Mouse (Mus musculus) spleen, adult 2 months (tissue): Measurements from ENCODE around the gene Gm5414. TPM values are rescaled to one million over a fixed set of nuclear protein-coding genes. Genes with fewer than 3 reads are reported as not detected.

Experiments used
- DNase-seq, 2 experiments: peaks; one replicate each; pipeline versions ENCODE4 v3.0.0 to v3.0.0-alpha.2; 2012 to 2021; ENCODE audit warnings: low spot score in 2 of 2, low read depth in 1 of 2
- H3K27ac ChIP-seq: fragments of 200-500 bp; 2 replicates; pipeline ENCODE4 v1.5.1; 2012; ENCODE audit warnings: low read length, inconsistent platforms; ENCODE audit not compliant: insufficient read depth
- H3K27me3 ChIP-seq: fragments of 200-500 bp; 2 replicates; pipeline ENCODE4 v1.6.1; 2012; ENCODE audit warnings: mild to moderate bottlenecking, moderate library complexity, low read length, inconsistent platforms; ENCODE audit not compliant: control insufficient read depth, insufficient read depth
- H3K36me3 ChIP-seq: fragments of 200-500 bp; 2 replicates; pipeline ENCODE4 v1.6.1; 2012; ENCODE audit warnings: mild to moderate bottlenecking, low read length, inconsistent platforms; ENCODE audit not compliant: control insufficient read depth, insufficient read depth
- H3K4me1 ChIP-seq: fragments of 200-500 bp; 2 replicates; pipeline ENCODE4 v1.6.1; 2011; ENCODE audit warnings: inconsistent platforms; ENCODE audit not compliant: control insufficient read depth, insufficient read depth, insufficient read length
- H3K4me3 ChIP-seq: fragments of 200-500 bp; 2 replicates; pipeline ENCODE4 v1.5.1; 2011; ENCODE audit warnings: mild to moderate bottlenecking, inconsistent platforms; ENCODE audit not compliant: insufficient read depth, insufficient read length; ENCODE audit errors: extremely low read depth
- CTCF ChIP-seq: fragments of 200-500 bp; IDR thresholded peaks from 2 replicates; pipeline ENCODE4 v1.5.1; 2011; ENCODE audit warnings: mild to moderate bottlenecking, inconsistent platforms; ENCODE audit not compliant: insufficient read depth, insufficient read length, insufficient replicate concordance; ENCODE audit errors: extremely low read depth
- POLR2A ChIP-seq: fragments of 200-500 bp; IDR thresholded peaks from 2 replicates; pipeline ENCODE4 v1.6.1; 2011; ENCODE audit warnings: low read depth, low read length, inconsistent platforms
- WGBS: fragments of 180-500 bp; shearing (Covaris S2); methylation state at CpG from one replicate; pipeline ENCODE4 v1.1.7; 2018; 5-methylcytosine and 5-hydroxymethylcytosine counted together
- polyA plus RNA-seq: library from polyadenylated mRNA; depleted of rRNA; stranded (reverse); fragments of >200 nt; gene quantifications from 2 replicates; pipeline ENCODE4 v1.2.3, GENCODE M21; 2012; rRNA removed

The Gm5414 gene
- not detected in 2 replicates for polyA plus RNA-seq

DNA sequence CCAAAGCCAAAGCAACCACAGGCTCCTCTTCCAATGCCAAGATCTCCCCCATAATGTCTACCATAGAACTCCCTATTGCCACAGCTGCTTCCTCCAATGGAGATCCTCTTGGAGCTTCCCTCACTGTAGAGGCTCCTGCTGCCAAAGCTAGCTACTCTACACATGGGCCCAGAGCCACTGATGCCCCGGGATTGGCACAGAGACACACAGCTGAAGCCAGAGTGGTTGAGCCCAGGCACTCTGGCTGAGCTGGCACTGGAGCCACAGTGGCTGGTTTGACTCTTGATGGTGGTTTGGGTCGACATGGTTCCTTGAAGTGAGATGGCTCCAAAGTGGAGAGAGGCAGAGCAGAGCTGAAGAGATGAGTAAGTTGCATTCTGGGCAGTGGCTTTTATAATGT, at the start of gene Gm5414:
Gene Gm5414 (minus strand): TSS at position 305 of the 400 bp plus-strand sequence.
- H3K27me3 ChIP-seq = no peaks in the 10 kb centered on the region
- no peaks in the 10 kb centered on the region for H3K4me1 ChIP-seq
- WGBS = 81% methylated on average over 2 of the region's 2 CpGs
- no peak within 1 kb of the TSS for H3K27ac ChIP-seq
- TF ChIP-seq CTCF = no peak
- no peak for TF ChIP-seq POLR2A
- no peaks in the 10 kb centered on the region for H3K36me3 ChIP-seq
- DNase-seq = no peak
- H3K4me3 ChIP-seq = no peak within 1 kb of the TSS

DNA sequence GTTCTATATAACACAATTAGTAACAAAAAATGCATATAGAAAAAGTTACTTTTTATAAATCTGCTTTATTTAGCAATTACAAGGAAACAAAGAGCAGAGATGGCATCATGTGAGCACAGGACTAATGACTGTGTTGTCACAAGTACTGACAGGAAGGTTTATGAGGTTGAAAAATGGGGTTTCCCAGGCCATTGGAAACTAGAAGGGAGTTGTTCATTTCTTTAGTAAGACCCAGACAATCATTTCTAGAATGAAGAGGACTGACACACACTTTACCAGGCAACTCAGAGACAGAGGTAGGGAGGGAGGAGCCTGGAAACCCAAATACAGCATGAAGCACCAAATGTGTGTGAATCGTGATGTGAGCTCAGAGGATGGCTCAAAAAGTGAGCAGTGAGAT, 48.0 kb upstream of the Gm5414 start:
- no peaks in the 10 kb centered on the region for H3K4me1 ChIP-seq
- H3K36me3 ChIP-seq = no peaks in the 10 kb centered on the region
- DNase-seq = no peak
- no peak for TF ChIP-seq POLR2A
- TF ChIP-seq CTCF = no peak
- no peak overlapping the region for H3K27ac ChIP-seq
- no peak overlapping the region for H3K4me3 ChIP-seq
- no peaks in the 10 kb centered on the region for H3K27me3 ChIP-seq
- 84% methylated on average over 1 of the region's 1 CpGs for WGBS

DNA sequence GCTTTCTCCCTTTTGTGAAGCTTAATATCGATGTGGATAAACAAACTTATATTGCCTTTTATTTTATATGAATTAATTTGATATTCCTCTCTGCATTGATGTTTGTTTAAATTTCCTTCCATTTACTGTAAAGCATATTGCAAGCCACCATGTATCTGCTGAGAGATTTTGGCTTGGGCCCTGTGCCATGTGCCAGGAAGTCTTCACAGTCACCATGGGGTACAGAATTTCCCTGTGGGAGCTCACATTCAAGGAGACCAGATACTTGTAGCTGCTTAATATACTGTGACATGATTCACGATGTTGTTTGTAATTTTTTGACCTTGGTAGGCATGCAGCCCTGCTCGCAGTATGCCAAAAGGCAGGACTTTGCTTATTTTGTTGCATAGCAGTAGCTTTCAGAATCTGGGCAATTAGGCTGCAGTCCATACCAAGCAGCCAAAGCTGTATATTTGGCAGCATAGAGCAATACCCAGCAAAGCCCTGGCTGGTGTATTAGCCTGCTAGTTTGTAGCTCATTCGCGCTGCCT, 24.8 kb upstream of the Gm5414 start:
- Histone ChIP-seq H3K36me3 (no peaks in the 10 kb centered on the region), H3K27ac (no peak overlapping the region), H3K4me3 (no peak overlapping the region), H3K4me1 (no peaks in the 10 kb centered on the region), H3K27me3 (no peaks in the 10 kb centered on the region)
- WGBS = 93% methylated on average over 5 of the region's 5 CpGs
- TF ChIP-seq CTCF (no peak), POLR2A (no peak)
- no peak for DNase-seq

DNA sequence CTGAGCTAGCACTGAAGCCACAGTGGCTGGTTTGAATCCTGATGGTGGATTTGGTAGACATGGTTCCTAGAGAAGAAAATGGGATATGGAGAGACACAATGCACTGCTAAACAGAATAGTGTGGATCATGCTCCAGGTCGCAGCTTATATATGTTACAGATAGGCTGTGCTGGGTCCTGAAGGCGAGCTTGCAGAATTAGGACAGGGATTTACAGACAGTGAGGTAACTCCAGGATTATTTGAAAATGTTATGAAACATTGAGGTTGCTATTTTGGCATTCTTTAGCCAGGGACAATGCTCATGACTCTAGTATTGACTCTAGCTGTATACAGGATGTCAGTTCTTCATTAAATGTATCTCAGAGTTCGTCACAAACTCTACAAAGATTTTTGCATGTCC, 19.3 kb upstream of the Gm5414 start, which contains the start of gene Gm5478:
Gene Gm5478 (minus strand): TSS at position 101 of the 400 bp plus-strand sequence.
- Histone ChIP-seq H3K4me1 (no peaks in the 10 kb centered on the region), H3K4me3 (no peak within 1 kb of the TSS), H3K36me3 (no peaks in the 10 kb centered on the region), H3K27ac (no peak within 1 kb of the TSS), H3K27me3 (no peaks in the 10 kb centered on the region)
- no peak for TF ChIP-seq POLR2A
- DNase-seq = no peak
- WGBS = 71% methylated on average over 3 of the region's 3 CpGs

DNA sequence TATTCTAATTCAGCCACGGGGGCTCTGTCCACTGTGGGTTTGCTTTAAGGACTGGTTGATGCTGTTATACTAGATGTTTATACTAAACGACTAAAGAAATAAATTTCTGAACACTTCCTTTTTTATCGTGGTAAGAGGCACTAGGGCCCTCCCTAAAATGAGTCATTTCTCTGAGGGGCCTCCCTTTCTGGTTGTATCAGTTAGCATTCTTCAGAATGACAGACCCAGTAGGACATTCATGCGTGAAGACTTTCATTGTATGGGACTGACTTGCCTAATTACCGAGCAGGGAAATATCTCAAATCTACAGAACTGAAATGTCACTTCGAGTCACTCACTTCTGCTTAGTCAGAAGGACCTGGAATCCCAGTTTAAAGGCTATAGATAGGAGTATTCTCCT, 28.9 kb downstream of the Gm5414 start:
- H3K36me3 ChIP-seq = no peaks in the 10 kb centered on the region
- H3K4me3 ChIP-seq = no peak overlapping the region
- H3K27ac ChIP-seq = no peak overlapping the region
- WGBS = 43% methylated on average over 6 of the region's 6 CpGs
- no peak for DNase-seq
- TF ChIP-seq POLR2A = no peak
- no peak for TF ChIP-seq CTCF
- no peaks in the 10 kb centered on the region for H3K27me3 ChIP-seq
- H3K4me1 ChIP-seq = no peaks in the 10 kb centered on the region

DNA sequence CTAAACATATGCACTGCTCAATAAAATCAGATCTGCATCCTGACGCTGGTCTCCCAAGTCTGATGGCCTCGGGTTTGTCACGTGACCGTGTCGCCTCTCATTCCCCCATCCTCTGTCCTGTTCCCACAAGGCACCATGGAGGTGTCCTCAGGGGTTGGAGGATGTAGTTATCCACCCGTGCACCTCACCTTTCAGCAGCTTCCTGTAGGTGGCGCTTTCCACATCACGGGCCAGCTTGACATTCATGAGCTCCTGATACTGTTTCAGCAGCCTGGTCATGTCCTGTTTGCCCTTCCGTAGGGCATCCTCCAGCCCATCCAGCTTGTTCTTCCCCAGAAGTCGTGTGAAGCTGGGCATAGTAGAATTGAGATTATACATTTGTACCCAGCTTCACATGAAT, 39.8 kb downstream of the Gm5414 start:
- TF ChIP-seq CTCF (no peak), POLR2A (no peak)
- no peak for DNase-seq
- Histone ChIP-seq H3K27me3 (no peaks in the 10 kb centered on the region), H3K4me1 (no peaks in the 10 kb centered on the region), H3K4me3 (no peak overlapping the region), H3K36me3 (no peaks in the 10 kb centered on the region), H3K27ac (no peak overlapping the region)
- WGBS = 71% methylated on average over 10 of the region's 10 CpGs

DNA sequence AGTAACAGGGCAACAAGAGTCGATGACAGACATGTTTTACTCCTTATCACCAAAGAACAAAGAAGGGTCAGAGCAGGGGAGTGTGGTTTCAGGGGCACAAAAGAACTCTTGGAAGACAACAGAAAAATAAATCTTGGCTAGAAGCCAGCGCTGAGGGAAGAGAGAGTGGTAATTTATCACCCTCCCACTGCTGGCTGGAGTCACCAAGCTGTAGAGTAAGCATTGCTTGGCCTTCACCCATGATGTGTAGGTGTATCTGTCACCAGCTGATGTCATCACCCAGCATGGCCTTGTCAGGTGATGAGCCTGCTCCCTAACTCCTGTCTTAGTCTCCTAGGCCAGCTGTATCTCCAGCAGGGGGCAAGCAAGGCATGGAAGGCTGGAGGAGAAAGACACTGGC, 43.5 kb downstream of the Gm5414 start:
- Histone ChIP-seq H3K27ac (no peak overlapping the region), H3K36me3 (no peaks in the 10 kb centered on the region), H3K4me3 (no peak overlapping the region), H3K4me1 (no peaks in the 10 kb centered on the region), H3K27me3 (no peaks in the 10 kb centered on the region)
- no peak for TF ChIP-seq CTCF
- TF ChIP-seq POLR2A = no peak
- no peak for DNase-seq
- WGBS = 29% methylated on average over 2 of the region's 2 CpGs
